ENCODE assay signal across 24 mouse cellular contexts in genomic region chr16:97681191-97681590, GRCm38 (mm10).
A peak's percentile ranks its signal among the peaks of the same experiment; 100 is the strongest.
DNase-seq lines count a peak whose midpoint lies in the region; ATAC-seq and TF ChIP-seq lines count a peak whose summit lies in the region.
"Had no signal": no experiment of that assay in that cellular context is flagged by ENCODE, and none has a peak within 500 bp of the region (broad histone marks: within the 10 kb centered on the region; RNA-seq: fewer than 3 reads in every experiment).

No protein-coding gene starts in this region.

- no peak overlapping the region for H3K9ac ChIP-seq in intestine, embryonic 16.5 days (ENCODE audit: low read depth, low read length)
- H3K9ac ChIP-seq in stomach, postnatal 0 days (ENCODE audit: low read length), result no peak overlapping the region
- no peak overlapping the region for H3K9ac ChIP-seq in kidney, embryonic 14.5 days (ENCODE audit: low read depth, low read length)
- H3K9ac ChIP-seq: embryonic facial prominence, embryonic 13.5 days; forebrain, embryonic 12.5 days; hindbrain, embryonic 14.5 days; liver, embryonic 14.5 days; lung, embryonic 14.5 days; neural tube, embryonic 13.5 days had no signal

- H3ac ChIP-seq in C2C12 (ENCODE audit: control insufficient read depth, insufficient read length, low read depth), result no peak overlapping the region

- H3K79me3 ChIP-seq in C2C12 (ENCODE audit: low read depth), result no peaks in the 10 kb centered on the region

- no peaks in the 10 kb centered on the region for H3K27me3 ChIP-seq in C2C12 (ENCODE audit: control insufficient read depth, insufficient read depth, insufficient read length)
- no peaks in the 10 kb centered on the region for H3K27me3 ChIP-seq in intestine, embryonic 16.5 days (replicated peaks; ENCODE audit: control insufficient read depth, insufficient read depth, low read length)
- no peaks in the 10 kb centered on the region for H3K27me3 ChIP-seq in stomach, postnatal 0 days (ENCODE audit: control insufficient read depth, insufficient read depth, low read length)
- H3K27me3 ChIP-seq in kidney, embryonic 14.5 days (ENCODE audit: control insufficient read depth, insufficient read depth, low read length), result no peaks in the 10 kb centered on the region
- H3K27me3 ChIP-seq: embryonic facial prominence, embryonic 13.5 days; forebrain, embryonic 12.5 days; neural tube, embryonic 13.5 days had no signal

- no peak for TF ChIP-seq CTCF in C2C12 (IDR thresholded peaks at IDR 0.05; ENCODE audit: control insufficient read depth, insufficient read depth, insufficient read length)
- no peak for TF ChIP-seq CTCF in stomach, postnatal 0 days (IDR thresholded peaks at IDR 0.05; ENCODE audit: low read depth)

- WGBS in intestine, embryonic 16.5 days, result 66% methylated on average over 6 of the region's 6 CpGs
- 52% methylated on average over 6 of the region's 6 CpGs for WGBS in stomach, postnatal 0 days
- 79% methylated on average over 6 of the region's 6 CpGs for WGBS in kidney, embryonic 14.5 days

- no peak overlapping the region for H3K4me2 ChIP-seq in intestine, embryonic 16.5 days (ENCODE audit: low read depth, low read length)
- no peak overlapping the region for H3K4me2 ChIP-seq in stomach, postnatal 0 days (replicated peaks; ENCODE audit: low read depth)
- H3K4me2 ChIP-seq in kidney, embryonic 14.5 days (replicated peaks; ENCODE audit: low read depth, low read length), result no peak overlapping the region
- H3K4me2 ChIP-seq: embryonic facial prominence, embryonic 13.5 days; forebrain, embryonic 12.5 days; hindbrain, embryonic 14.5 days; lung, embryonic 14.5 days; neural tube, embryonic 13.5 days had no signal

- H3K36me3 ChIP-seq in C2C12 (ENCODE audit: control insufficient read depth, insufficient read depth), result no peaks in the 10 kb centered on the region
- no peaks in the 10 kb centered on the region for H3K36me3 ChIP-seq in intestine, embryonic 16.5 days (ENCODE audit: control insufficient read depth, insufficient read depth, low read length)
- no peaks in the 10 kb centered on the region for H3K36me3 ChIP-seq in stomach, postnatal 0 days (ENCODE audit: control insufficient read depth, insufficient read depth, low read length)
- H3K36me3 ChIP-seq in kidney, embryonic 14.5 days (ENCODE audit: control insufficient read depth, insufficient read depth, low read length), result no peaks in the 10 kb centered on the region
- H3K36me3 ChIP-seq: embryonic facial prominence, embryonic 13.5 days; forebrain, embryonic 12.5 days; neural tube, embryonic 13.5 days had no signal

- peak; percentile 43 for ATAC-seq in intestine, embryonic 16.5 days
- peak; percentile 83 for ATAC-seq in stomach, postnatal 0 days (ENCODE audit: low FRiP score, low TSS enrichment)
- no peak for ATAC-seq in kidney, embryonic 14.5 days (ENCODE audit: low FRiP score, low TSS enrichment)
- ATAC-seq: CD4-positive, CD25-positive, alpha-beta regulatory T cell, adult 4 months; inflammation-experienced regulatory T-cells, adult 6 months had no signal

- no peaks in the 10 kb centered on the region for H3K9me3 ChIP-seq in intestine, embryonic 16.5 days (ENCODE audit: control insufficient read depth, low read length)
- H3K9me3 ChIP-seq in stomach, postnatal 0 days (ENCODE audit: control insufficient read depth, low read length), result no peaks in the 10 kb centered on the region
- no peaks in the 10 kb centered on the region for H3K9me3 ChIP-seq in kidney, embryonic 14.5 days (ENCODE audit: control insufficient read depth, low read length)
- H3K9me3 ChIP-seq: embryonic facial prominence, embryonic 13.5 days; forebrain, embryonic 12.5 days; megakaryocyte, embryonic 14.5 days; neural tube, embryonic 13.5 days had no signal

- H3K4me1 ChIP-seq in intestine, embryonic 16.5 days (ENCODE audit: control insufficient read depth, insufficient read depth, low read length), result peaks cover 2% of the 10 kb centered on the region; the same call in 1 of the 2 replicates
- 0 out of 2 replicates have a peak, but pooled peaks cover 3% of the 10 kb centered on the region for H3K4me1 ChIP-seq in stomach, postnatal 0 days (replicated peaks; ENCODE audit: control insufficient read depth, insufficient read depth)
- H3K4me1 ChIP-seq in kidney, embryonic 14.5 days (ENCODE audit: control insufficient read depth, insufficient read depth, low read length), result no peaks in the 10 kb centered on the region
- H3K4me1 ChIP-seq: embryonic facial prominence, embryonic 13.5 days; forebrain, embryonic 12.5 days; megakaryocyte, embryonic 14.5 days; neural tube, embryonic 13.5 days had no signal

- H3K4me3 ChIP-seq in C2C12 (ENCODE audit: insufficient read depth, poor library complexity, severe bottlenecking), result no peak overlapping the region
- H3K4me3 ChIP-seq in intestine, embryonic 16.5 days (ENCODE audit: low read length), result no peak overlapping the region
- H3K4me3 ChIP-seq in stomach, postnatal 0 days (ENCODE audit: low read depth, low read length), result no peak overlapping the region
- no peak overlapping the region for H3K4me3 ChIP-seq in kidney, embryonic 14.5 days (ENCODE audit: low read length)
- H3K4me3 ChIP-seq: embryonic facial prominence, embryonic 13.5 days; erythroblast, embryonic 14.5 days; forebrain, embryonic 12.5 days; left cerebral cortex, adult 2 months; megakaryocyte, embryonic 14.5 days; neural tube, embryonic 13.5 days had no signal

- no peak overlapping the region for H3K27ac ChIP-seq in intestine, embryonic 16.5 days (ENCODE audit: low read length)
- H3K27ac ChIP-seq in stomach, postnatal 0 days (replicated peaks), result peak overlapping the region; percentile 75
- H3K27ac ChIP-seq in kidney, embryonic 14.5 days (ENCODE audit: low read depth, low read length), result no peak overlapping the region
- H3K27ac ChIP-seq: embryonic facial prominence, embryonic 13.5 days; forebrain, embryonic 12.5 days; hindbrain, embryonic 14.5 days; kidney, postnatal 0 days; left cerebral cortex, adult 2 months; liver, embryonic 14.5 days; neural tube, embryonic 13.5 days had no signal

- DNase-seq in adrenal gland, postnatal 14 days, result peak; percentile 14
- peak; percentile 66 for DNase-seq in stomach, postnatal 0 days (ENCODE audit: low spot score)
- no peak for DNase-seq in cerebellum, adult 11 months
- no peak for DNase-seq in gastrocnemius, postnatal 10 days
- DNase-seq: cerebellum, adult 2 months; cerebellum, postnatal 25 days; gastrocnemius, postnatal 36 days; lung, embryonic 14.5 days; midbrain, embryonic 14.5 days; thymus, adult 2 months had no signal

- no peak for TF ChIP-seq EP300 in stomach, postnatal 0 days (optimal IDR thresholded peaks at IDR 0.05)

- no peaks in the 10 kb centered on the region for H3K79me2 ChIP-seq in C2C12 (ENCODE audit: control insufficient read depth, insufficient read depth)

TF ChIP-seq in C2C12, 6 proteins besides CTCF, POLR2A, EP300 and RAD21:
- no peak for TF ChIP-seq MAX (IDR thresholded peaks at IDR 0.05)
- TF ChIP-seq USF1 (IDR thresholded peaks at IDR 0.05; ENCODE audit: low read depth), result no peak
- TF ChIP-seq CEBPB (IDR thresholded peaks at IDR 0.05; ENCODE audit: low read depth), result peak; percentile 90
- TF ChIP-seq MYOD1 (IDR thresholded peaks at IDR 0.05; ENCODE audit: control insufficient read depth, insufficient read length, low read depth), result no peak
- TF ChIP-seq FOSL1 (IDR thresholded peaks at IDR 0.05; ENCODE audit: insufficient read depth, low read length, poor library complexity, severe bottlenecking), result peak; percentile 41

Comparison
In these comparisons a context has a peak if more than half of its experiments do, and no peak if none do; other contexts are left out.
1. DNase-seq: peak in adrenal gland, postnatal 14 days (single experiment) and stomach, postnatal 0 days (single experiment); none in cerebellum, adult 11 months (single experiment) and gastrocnemius, postnatal 10 days (single experiment).